Mouse (Mus musculus) layer of hippocampus, postnatal 36 days (tissue): ENCODE results near the gene Mgat4a. TPM values are rescaled to one million over a fixed set of nuclear protein-coding genes. Genes with fewer than 3 reads are reported as not detected.

Experiments used
- DNase-seq, 2 experiments: peaks; one replicate each; pipeline ENCODE4 v3.0.0; 2022
- total RNA-seq, 2 experiments: library from RNA; stranded (reverse); gene quantifications; 2 replicates each; pipeline ENCODE4 v1.2.3; 2021

The Mgat4a gene
- total RNA-seq, 2 experiments from 2014 or later = 31.4 to 32.6 TPM

GRCm38 (mm10) chr1:37457546-37457945, 83.3 kb downstream of the Mgat4a start:
- no peak for DNase-seq

GRCm38 (mm10) chr1:37451270-37451669, 89.5 kb downstream of the Mgat4a start:
- DNase-seq = peak in 1 of 2 experiments; percentile 22

GRCm38 (mm10) chr1:37448361-37449095, 92.3 kb downstream of the Mgat4a start:
- DNase-seq = no peak

GRCm38 (mm10) chr1:37442848-37443835, 97.7 kb downstream of the Mgat4a start:
- DNase-seq = no peak

- no peak for DNase-seq
Measured at GRCm38 (mm10) chr1:37436419-37436818, 104.4 kb downstream of the Mgat4a start.

GRCm38 (mm10) chr1:37430297-37430840, 110.4 kb downstream of the Mgat4a start:
- DNase-seq = no peak

GRCm38 (mm10) chr1:37429366-37430296, 111.2 kb downstream of the Mgat4a start, which contains the start of the genes Coa5 and Unc50:
Gene Coa5 (minus strand): TSS chr1:37430103.
Gene Unc50 (plus strand): TSS chr1:37430139.
- DNase-seq = peak; percentile 95

- no peak for DNase-seq
Measured at GRCm38 (mm10) chr1:37428911-37429310, 111.9 kb downstream of the Mgat4a start.

GRCm38 (mm10) chr1:37427144-37427875, 113.5 kb downstream of the Mgat4a start:
- DNase-seq = no peak

- no peak for DNase-seq
Measured at GRCm38 (mm10) chr1:37419420-37419819, 121.4 kb downstream of the Mgat4a start.

GRCm38 (mm10) chr1:37415394-37415793, 125.4 kb downstream of the Mgat4a start:
- DNase-seq = no peak

- DNase-seq = no peak
Measured at GRCm38 (mm10) chr1:37409647-37410046, 131.2 kb downstream of the Mgat4a start.

- DNase-seq = no peak
Measured at GRCm38 (mm10) chr1:37408678-37409077, 132.1 kb downstream of the Mgat4a start.

- DNase-seq = no peak
Measured at GRCm38 (mm10) chr1:37408059-37408458, 132.8 kb downstream of the Mgat4a start.

GRCm38 (mm10) chr1:37407228-37407627, 133.6 kb downstream of the Mgat4a start:
- DNase-seq = no peak

GRCm38 (mm10) chr1:37405137-37405536, 135.7 kb downstream of the Mgat4a start:
- DNase-seq = no peak

GRCm38 (mm10) chr1:37401687-37402086, 139.1 kb downstream of the Mgat4a start:
- peak in 1 of 2 experiments; percentile 33 for DNase-seq

- no peak for DNase-seq
Measured at GRCm38 (mm10) chr1:37399734-37400133, 141.1 kb downstream of the Mgat4a start.

- DNase-seq = no peak
Measured at GRCm38 (mm10) chr1:37398961-37399360, 141.9 kb downstream of the Mgat4a start.

- no peak for DNase-seq
Measured at GRCm38 (mm10) chr1:37396481-37396880, 144.3 kb downstream of the Mgat4a start.

GRCm38 (mm10) chr1:37393174-37393573, 147.6 kb downstream of the Mgat4a start:
- peak; percentile 45 to 48 for DNase-seq
